Mouse (Mus musculus): ENCODE measurements around the gene Nhlrc3. TPM values are rescaled to one million over a fixed set of nuclear protein-coding genes. Genes with fewer than 3 reads are reported as not detected.

Nhlrc3 gene
- total RNA-seq (2021) = 1 to 10 TPM; 4.9 TPM

- DNase-seq (ENCODE audit: low spot score) = peak; percentile 92
- intact Hi-C loops (cut with DNase I) = loop anchor here (5.0 kb wide), 2 partner anchors 399 to 1981 kb away; partner anchors contain the start of genes Rab33b and Ufm1
Measured at GRCm38 (mm10) chr3:53463046-53463764, at the start of gene Nhlrc3, which contains the start of gene Proser1. Gene Nhlrc3 (minus strand): TSS chr3:53463332. Gene Proser1 (plus strand): TSS chr3:53463666.

GRCm38 (mm10) chr3:53502428-53502827 is 39.3 kb upstream of the Nhlrc3 start:
- DNase-seq (ENCODE audit: low spot score) = no peak
- intact Hi-C loops (cut with DNase I) = no loop called here

GRCm38 (mm10) chr3:53498351-53498905 is 35.3 kb upstream of the Nhlrc3 start:
- intact Hi-C loops (cut with DNase I) = no loop called here
- DNase-seq (ENCODE audit: low spot score) = no peak

GRCm38 (mm10) chr3:53488353-53488752 is 25.2 kb upstream of the Nhlrc3 start, which contains the start of gene Stoml3:
Gene Stoml3 (plus strand): TSS chr3:53488653.
- intact Hi-C loops (cut with DNase I) = no loop called here
- DNase-seq (ENCODE audit: low spot score) = no peak

- intact Hi-C loops (cut with DNase I) = no loop called here
- no peak for DNase-seq (ENCODE audit: low spot score)
Measured at GRCm38 (mm10) chr3:53486996-53487576, 24.0 kb upstream of the Nhlrc3 start.

GRCm38 (mm10) chr3:53486561-53486960 is 23.4 kb upstream of the Nhlrc3 start:
- intact Hi-C loops (cut with DNase I) = no loop called here
- DNase-seq (ENCODE audit: low spot score) = no peak

GRCm38 (mm10) chr3:53483414-53484059 is 20.4 kb upstream of the Nhlrc3 start:
- intact Hi-C loops (cut with DNase I) = no loop called here
- DNase-seq (ENCODE audit: low spot score) = no peak

GRCm38 (mm10) chr3:53478419-53479046 is 15.4 kb upstream of the Nhlrc3 start:
- no peak for DNase-seq (ENCODE audit: low spot score)
- intact Hi-C loops (cut with DNase I) = no loop called here

GRCm38 (mm10) chr3:53477468-53477867 is 14.3 kb upstream of the Nhlrc3 start:
- DNase-seq (ENCODE audit: low spot score) = no peak
- intact Hi-C loops (cut with DNase I) = no loop called here

- no peak for DNase-seq (ENCODE audit: low spot score)
- intact Hi-C loops (cut with DNase I) = loop anchor here (1.0 kb wide), 1 partner anchor 15 kb away; no protein-coding TSS in a partner anchor
Measured at GRCm38 (mm10) chr3:53475889-53476288, 12.8 kb upstream of the Nhlrc3 start.

GRCm38 (mm10) chr3:53474179-53474578 is 11.0 kb upstream of the Nhlrc3 start:
- intact Hi-C loops (cut with DNase I) = no loop called here
- no peak for DNase-seq (ENCODE audit: low spot score)

- DNase-seq (ENCODE audit: low spot score) = no peak
- intact Hi-C loops (cut with DNase I) = no loop called here
Measured at GRCm38 (mm10) chr3:53472061-53472460, 8.9 kb upstream of the Nhlrc3 start.

- intact Hi-C loops (cut with DNase I) = no loop called here
- no peak for DNase-seq (ENCODE audit: low spot score)
Measured at GRCm38 (mm10) chr3:53469650-53470049, 6.5 kb upstream of the Nhlrc3 start.

- DNase-seq (ENCODE audit: low spot score) = no peak
- intact Hi-C loops (cut with DNase I) = no loop called here
Measured at GRCm38 (mm10) chr3:53467356-53467755, 4.2 kb upstream of the Nhlrc3 start.

- intact Hi-C loops (cut with DNase I) = no loop called here
Measured at GRCm38 (mm10) chr3:53466481-53466880, 3.3 kb upstream of the Nhlrc3 start.

GRCm38 (mm10) chr3:53465330-53465729 is 2.2 kb upstream of the Nhlrc3 start:
- intact Hi-C loops (cut with DNase I) = no loop called here
- no peak for DNase-seq (ENCODE audit: low spot score)

More at GRCm38 (mm10) chr3:53466481-53466880, 3.3 kb upstream of the Nhlrc3 start:
- DNase-seq (ENCODE audit: low spot score) = no peak

- intact Hi-C loops (cut with DNase I) = loop anchor here (5.0 kb wide), 2 partner anchors 398 to 1982 kb away; partner anchors contain the start of genes Rab33b and Ufm1
- DNase-seq (ENCODE audit: low spot score) = no peak
Measured at GRCm38 (mm10) chr3:53464146-53464698, 1.1 kb upstream of the Nhlrc3 start.

- intact Hi-C loops (cut with DNase I) = loop anchor here (5.0 kb wide), 2 partner anchors 399 to 1981 kb away; partner anchors contain the start of genes Rab33b and Ufm1
- DNase-seq (ENCODE audit: low spot score) = no peak
Measured at GRCm38 (mm10) chr3:53463765-53464114, 608 bp upstream of the Nhlrc3 start.

GRCm38 (mm10) chr3:53462701-53463045 is 459 bp downstream of the Nhlrc3 start:
- DNase-seq (ENCODE audit: low spot score) = no peak
- intact Hi-C loops (cut with DNase I) = loop anchor here (5.0 kb wide), 2 partner anchors 400 to 1980 kb away; partner anchors contain the start of genes Rab33b and Ufm1

GRCm38 (mm10) chr3:53460106-53460505 is 3.0 kb downstream of the Nhlrc3 start:
- DNase-seq (ENCODE audit: low spot score) = no peak
- intact Hi-C loops (cut with DNase I) = loop anchor here (5.0 kb wide), 2 partner anchors 402 to 1978 kb away; partner anchors contain the start of genes Rab33b and Ufm1

All from heart, postnatal 25 days (tissue).